Mouse (Mus musculus) CH12.LX (cell line): Measurements from ENCODE around the gene Wdr62. TPM values are rescaled to one million over a fixed set of nuclear protein-coding genes. Genes with fewer than 3 reads are reported as not detected.
A peak's percentile ranks its signal among the peaks of the same experiment; 100 is the strongest.

ENCODE experiments used
- DNase-seq: peaks from one replicate; pipeline ENCODE4 v3.0.0-alpha.2; 2013; ENCODE audit errors: extremely low read depth
- H3K27ac ChIP-seq: 2 replicates; pipeline ENCODE4 v1.5.1; 2012; ENCODE audit warnings: low read depth, mild to moderate bottlenecking, control low read depth, moderate library complexity; ENCODE audit not compliant: insufficient read depth
- H3K27me3 ChIP-seq: replicated peaks from 2 replicates; pipeline ENCODE3; 2012; ENCODE audit warnings: inconsistent platforms
- H3K36me3 ChIP-seq, 2 experiments: replicated peaks in 1 of 2; 2 replicates each; pipeline versions ENCODE3 to v1.6.1; 2012; ENCODE audit warnings: inconsistent platforms in 1 of 2, low read length in 1 of 2, mild to moderate bottlenecking in 1 of 2, mixed read lengths in 1 of 2, moderate library complexity in 1 of 2; ENCODE audit not compliant: control insufficient read depth in 1 of 2, insufficient read depth in 1 of 2
- H3K4me1 ChIP-seq, 2 experiments: 2 replicates each; pipeline ENCODE4 v1.6.1; 2012; ENCODE audit warnings: inconsistent platforms in 1 of 2, moderate library complexity in 1 of 2; ENCODE audit not compliant: insufficient read depth in 2 of 2, control insufficient read depth in 1 of 2
- H3K4me2 ChIP-seq: 2 replicates; pipeline ENCODE4 v1.6.1; 2012; ENCODE audit warnings: low read depth, mild to moderate bottlenecking, control low read depth; ENCODE audit not compliant: poor library complexity, insufficient read depth, severe bottlenecking
- H3K4me3 ChIP-seq, 3 experiments: fragments of 150-350 bp in 1 of 3; sonication (generic) in 1 of 3; replicated peaks in 1 of 3; 2 replicates each; pipeline versions ENCODE3 to v1.5.1; 2011 to 2012; ENCODE audit warnings: low read depth in 2 of 3, low read length in 2 of 3, mild to moderate bottlenecking in 2 of 3, moderate library complexity in 2 of 3, control low read depth in 1 of 3, improper control_type of control experiment in 1 of 3, inconsistent platforms in 1 of 3, mixed read lengths in 1 of 3; ENCODE audit not compliant: poor library complexity in 1 of 3
- H3K79me2 ChIP-seq: replicated peaks from 2 replicates; pipeline ENCODE4 v1.6.1; 2012; ENCODE audit warnings: mild to moderate bottlenecking, moderate library complexity; ENCODE audit not compliant: control insufficient read depth, poor library complexity, insufficient read depth, severe bottlenecking; ENCODE audit errors: extremely low read depth
- H3K9ac ChIP-seq: 2 replicates; pipeline ENCODE4 v1.6.1; 2012; ENCODE audit warnings: low read depth, mild to moderate bottlenecking, control low read depth, moderate library complexity; ENCODE audit not compliant: insufficient read depth
- H3K9me3 ChIP-seq: replicated peaks from 2 replicates; pipeline ENCODE3; 2012; ENCODE audit warnings: low read length, inconsistent platforms, mixed read lengths
- CHD2 ChIP-seq: IDR thresholded peaks from 2 replicates; pipeline ENCODE4 v1.6.1; 2011; ENCODE audit warnings: low read length, improper control_type of control experiment
- CTCF ChIP-seq, 2 experiments: IDR thresholded peaks in 1 of 2; conservative IDR thresholded peaks in 1 of 2; 2 replicates each; pipeline ENCODE4 v1.5.1; 2011 to 2012; ENCODE audit warnings: low read depth in 2 of 2, low read length in 2 of 2, improper control_type of control experiment in 1 of 2, inconsistent platforms in 1 of 2, mild to moderate bottlenecking in 1 of 2, moderate library complexity in 1 of 2
- ELF1 ChIP-seq: IDR thresholded peaks from 2 replicates; pipeline ENCODE4 v1.6.1; 2014; ENCODE audit warnings: low read depth, mild to moderate bottlenecking, inconsistent platforms, low read length, improper control_type of control experiment
- HCFC1 ChIP-seq: IDR thresholded peaks from 2 replicates; pipeline ENCODE4 v1.6.1; 2012; ENCODE audit warnings: low read depth, mild to moderate bottlenecking, inconsistent platforms, low read length, improper control_type of control experiment
- KAT2A ChIP-seq: IDR thresholded peaks from 2 replicates; pipeline ENCODE4 v1.6.1; 2012; ENCODE audit warnings: low read length, improper control_type of control experiment, inconsistent platforms; ENCODE audit not compliant: insufficient replicate concordance
- MAX ChIP-seq: IDR thresholded peaks from 2 replicates; pipeline ENCODE4 v1.6.1; 2011; ENCODE audit warnings: low read length, improper control_type of control experiment
- MAZ ChIP-seq: IDR thresholded peaks from 2 replicates; pipeline ENCODE4 v1.6.1; 2012; ENCODE audit warnings: low read depth, mild to moderate bottlenecking, inconsistent platforms, low read length, improper control_type of control experiment, moderate library complexity
- MEF2A ChIP-seq: IDR thresholded peaks from 2 replicates; pipeline ENCODE4 v1.6.1; 2014; ENCODE audit warnings: low read depth, mild to moderate bottlenecking, inconsistent platforms, low read length, improper control_type of control experiment, borderline replicate concordance
- MXI1 ChIP-seq: IDR thresholded peaks from 2 replicates; pipeline ENCODE4 v1.6.1; 2011; ENCODE audit warnings: mild to moderate bottlenecking, low read depth, low read length, improper control_type of control experiment
- MYC ChIP-seq: IDR thresholded peaks from 2 replicates; pipeline ENCODE4 v1.6.1; 2011; ENCODE audit warnings: low read depth, mild to moderate bottlenecking, improper control_type of control experiment, low read length
- POLR2A ChIP-seq: IDR thresholded peaks from 2 replicates; pipeline ENCODE4 v1.6.1; 2011; ENCODE audit warnings: low read depth, mild to moderate bottlenecking, improper control_type of control experiment, low read length
- POLR2AphosphoS2 ChIP-seq: IDR thresholded peaks from 2 replicates; pipeline ENCODE4 v1.6.1; 2011; ENCODE audit warnings: low read depth, low read length, improper control_type of control experiment
- RAD21 ChIP-seq: IDR thresholded peaks from 2 replicates; pipeline ENCODE4 v1.6.1; 2011; ENCODE audit warnings: low read depth, mild to moderate bottlenecking, low read length, improper control_type of control experiment, moderate library complexity
- SIN3A ChIP-seq: IDR thresholded peaks from 2 replicates; pipeline ENCODE4 v1.6.1; 2012; ENCODE audit warnings: low read length, improper control_type of control experiment, inconsistent platforms
- SMC3 ChIP-seq: IDR thresholded peaks from 2 replicates; pipeline ENCODE4 v1.6.1; 2011; ENCODE audit warnings: low read depth, low read length, improper control_type of control experiment
- USF2 ChIP-seq: conservative IDR thresholded peaks from 2 replicates; pipeline ENCODE4 v1.6.1; 2011; ENCODE audit warnings: low read depth, low read length, improper control_type of control experiment
- ZC3H11A ChIP-seq: IDR thresholded peaks from 2 replicates; pipeline ENCODE4 v1.6.1; 2012; ENCODE audit warnings: low read depth, mild to moderate bottlenecking, inconsistent platforms, low read length, improper control_type of control experiment
- ZMIZ1 ChIP-seq: IDR thresholded peaks from 2 replicates; pipeline ENCODE4 v1.6.1; 2012; ENCODE audit warnings: low read depth, mild to moderate bottlenecking, inconsistent platforms, low read length, improper control_type of control experiment
- dilution Hi-C: fragments of 300-500 bp; cut with MboI; formaldehyde crosslinking; loops from 2 replicates; pipeline ENCODE4 v1.14.3; 2020; ENCODE audit warnings: low sequenced_read_pairs; ENCODE audit not compliant: extremely low pct_unique_long_range_greater_than_20kb, extremely low pct_ligation_motif_present
- in situ Hi-C: fragments of 300-500 bp; cut with MboI; formaldehyde crosslinking; loops from 3 replicates; pipeline ENCODE4 v1.14.3; 2019; ENCODE audit warnings: low sequenced_read_pairs, low pct_ligation_motif_present, low pct_unique_long_range_greater_than_20kb, mixed read lengths
- polyA plus RNA-seq: library from polyadenylated mRNA; unstranded; fragments of >175 nt; gene quantifications from 2 replicates; pipeline ENCODE4 v1.2.1, GENCODE M21; 2012; ENCODE audit warnings: low read depth; ENCODE audit not compliant: insufficient read length
- total RNA-seq, 2 experiments: library from RNA; depleted of rRNA; stranded (reverse); fragments of 300-350 nt in 1 of 2; fragments of >200 nt in 1 of 2; gene quantifications; 2 replicates each; pipeline ENCODE4 v1.2.3; 2012 to 2014

Gene Wdr62
- total and polyA plus RNA-seq, 3 experiments = 2.3 to 19.7 (median 5.3) TPM

DNA sequence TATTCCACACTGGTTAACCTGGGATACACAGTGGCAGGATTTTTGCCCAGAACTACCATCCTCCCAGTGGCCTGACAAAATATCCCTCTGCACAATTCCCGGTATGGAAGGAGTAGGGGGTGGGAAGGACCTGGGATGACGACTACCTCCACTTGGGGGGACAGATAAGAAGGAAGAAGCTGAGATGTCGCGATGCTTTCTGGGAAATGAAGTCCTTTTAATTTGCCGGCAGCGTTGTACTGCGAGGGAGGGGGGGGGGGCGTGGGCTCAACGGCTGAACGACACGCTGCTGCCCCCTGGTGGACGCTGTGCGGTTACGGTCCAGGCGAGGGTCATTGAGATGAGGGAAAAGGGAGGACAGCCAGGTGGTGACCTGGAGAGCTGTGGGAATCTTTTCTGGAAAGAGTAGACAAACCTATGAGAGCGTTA, 63.5 kb downstream of the Wdr62 start:
- TF ChIP-seq ELF1 (peak; percentile 80), MAZ (peak; percentile 67; the same call in 1 of the 2 replicates), MAX (no peak), SIN3A (no peak), KAT2A (peak; percentile 64; the same call in 1 of the 2 replicates), CTCF (conservative IDR thresholded peaks at IDR 0.05 in 1 of 2, IDR thresholded peaks at IDR 0.05 in 1 of 2; ENCODE audit: low read depth in 2 of 2, low read length in 2 of 2) (peak; percentile 29 to 80; a peak in 3 of 4 replicates), SMC3 (peak; percentile 55), MYC (no peak), POLR2AphosphoS2 (no peak), POLR2A (peak; percentile 48; the same call in 1 of the 2 replicates), HCFC1 (peak; percentile 87), CHD2 (no peak), RAD21 (peak; percentile 40), MEF2A (0 out of 2 replicates have a peak, but pooled peaks have one; percentile 26), USF2 (no peak), MXI1 (no peak)
- H3K9me3 ChIP-seq = no peaks in the 10 kb centered on the region
- DNase-seq = peak; percentile 89
- peak overlapping the region; percentile 62 for H3K9ac ChIP-seq
- H3K27ac ChIP-seq = no peak overlapping the region
- H3K36me3 ChIP-seq = no peaks in the 10 kb centered on the region
- H3K4me2 ChIP-seq = peak overlapping the region; percentile 48; the same call in 1 of the 2 replicates
- dilution Hi-C loops (no loop called here), in situ Hi-C loops (loop anchor here (5.0 kb wide), 1 partner anchor 34 kb away; the partner anchor contains the start of gene Cox7a1)
- peaks cover 14 to 19% of the 10 kb centered on the region in 2 experiments for H3K4me1 ChIP-seq
- H3K4me3 ChIP-seq = peak overlapping the region; percentile 28 to 47 (median 39)
- peaks cover 3% of the 10 kb centered on the region for H3K27me3 ChIP-seq
- H3K79me2 ChIP-seq = no peaks in the 10 kb centered on the region

DNA sequence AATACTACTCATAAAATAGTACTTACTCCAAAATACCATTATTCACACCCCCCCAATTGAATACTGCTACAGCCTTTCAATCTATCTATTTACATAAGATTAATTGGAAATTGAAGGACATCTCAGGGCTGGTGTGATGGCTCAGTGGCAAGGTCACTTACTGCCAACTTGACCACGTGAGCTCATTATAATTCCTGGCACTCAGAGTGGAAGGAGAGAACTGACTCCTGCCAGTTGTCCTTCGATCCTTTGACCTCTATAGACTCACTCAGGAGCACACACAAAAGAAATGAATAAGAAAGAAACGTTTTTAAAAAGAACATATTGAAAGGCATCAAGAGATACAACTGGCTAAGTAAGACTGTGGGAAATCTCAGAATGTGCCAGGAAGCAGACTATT, 64.3 kb downstream of the Wdr62 start:
- DNase-seq = no peak
- Histone ChIP-seq H3K79me2 (no peaks in the 10 kb centered on the region), H3K36me3 (no peaks in the 10 kb centered on the region), H3K27me3 (peaks cover 3% of the 10 kb centered on the region), H3K27ac (no peak overlapping the region), H3K9ac (no peak overlapping the region), H3K4me2 (no peak overlapping the region), H3K4me3 (no peak overlapping the region), H3K4me1 (peaks cover 14 to 19% of the 10 kb centered on the region in 2 experiments), H3K9me3 (no peaks in the 10 kb centered on the region)
- dilution Hi-C loops = no loop called here
- in situ Hi-C loops = loop anchor here (5.0 kb wide), 1 partner anchor 34 kb away; the partner anchor contains the start of gene Cox7a1
- TF ChIP-seq ZC3H11A (no peak), ZMIZ1 (no peak)
